9 mouse cellular contexts compared by ENCODE assay signal in the genomic region with DNA sequence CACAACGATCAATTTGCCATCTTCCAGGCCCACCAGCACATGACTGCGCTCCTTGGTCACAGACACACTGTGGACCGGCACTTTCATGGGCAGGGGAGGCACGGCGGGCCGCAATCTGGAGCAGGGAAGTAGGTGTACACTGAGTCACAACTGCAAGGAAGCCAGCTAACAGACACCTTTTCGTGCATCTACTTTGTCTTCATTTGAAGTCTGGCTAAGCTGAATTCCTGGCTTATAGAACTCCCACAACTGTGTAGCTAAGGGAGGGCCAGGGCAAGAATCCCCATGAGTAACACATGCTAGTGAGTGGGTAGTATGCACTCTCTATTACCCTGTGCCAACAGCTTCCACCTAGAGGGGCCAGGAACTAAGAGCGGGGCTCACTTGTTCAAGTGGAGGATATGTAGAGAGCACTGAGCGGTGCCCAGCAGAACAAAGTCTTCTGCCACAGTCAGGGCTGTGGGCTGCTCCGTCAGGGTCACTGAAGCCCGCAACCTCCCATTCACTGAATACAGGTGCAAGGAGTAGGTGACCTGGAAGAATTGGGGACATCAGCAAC. TPM values are rescaled to one million over a fixed set of nuclear protein-coding genes. Genes with fewer than 3 reads are reported as not detected.
DNase-seq lines count a peak whose midpoint lies in the region; ATAC-seq and TF ChIP-seq lines count a peak whose summit lies in the region.
"Had no signal": no experiment of that assay in that cellular context is flagged by ENCODE, and none has a peak within 500 bp of the region (broad histone marks: within the 10 kb centered on the region; RNA-seq: fewer than 3 reads in every experiment).

No protein-coding gene starts in this region.

- TF ChIP-seq CTCF in E14TG2a.4 (conservative IDR thresholded peaks at IDR 0.05; ENCODE audit: low read length) = no peak
- TF ChIP-seq CTCF in forebrain, postnatal 0 days (IDR thresholded peaks at IDR 0.05; ENCODE audit: low read depth) = no peak

- peak; percentile 83 for DNase-seq in heart, adult 11 months
- DNase-seq in heart, adult 9 months (ENCODE audit: low spot score in 2 of 2) = no peak
- peak; percentile 32 for DNase-seq in forebrain, postnatal 0 days
- DNase-seq in urinary bladder, postnatal 36 days (ENCODE audit: low spot score in 2 of 2) = no peak
- no peak for DNase-seq in left cerebral cortex, postnatal 4 days
- DNase-seq in urinary bladder, postnatal 4 days (ENCODE audit: low spot score in 2 of 2) = no peak

- peak overlapping the region; percentile 66 for H3K9ac ChIP-seq in forebrain, postnatal 0 days
- H3K9ac ChIP-seq in liver, embryonic 16.5 days (ENCODE audit: low read depth, low read length) = no peak overlapping the region

- intact Hi-C loops in left cerebral cortex, postnatal 4 days (cut with DNase I) = no loop called here

- H3K9me3 ChIP-seq in E14TG2a.4 (ENCODE audit: low read length) = no peaks in the 10 kb centered on the region
- H3K9me3 ChIP-seq in forebrain, postnatal 0 days (ENCODE audit: low read length) = no peaks in the 10 kb centered on the region
- H3K9me3 ChIP-seq in liver, embryonic 16.5 days (replicated peaks; ENCODE audit: control insufficient read depth, low read length) = no peaks in the 10 kb centered on the region

- 65% methylated on average over 11 of the region's 11 CpGs for WGBS in forebrain, postnatal 0 days
- WGBS in liver, embryonic 16.5 days (ENCODE audit: insufficient replicate concordance) = 78% methylated on average over 11 of the region's 11 CpGs

- peak overlapping the region; percentile 96 for H3K4me2 ChIP-seq in forebrain, postnatal 0 days (ENCODE audit: low read depth)
- peak overlapping the region; percentile 92 for H3K4me2 ChIP-seq in liver, embryonic 16.5 days (ENCODE audit: low read depth, low read length)

- H3K27me3 ChIP-seq in E14TG2a.4 (ENCODE audit: insufficient read depth, low read length) = peaks cover 22% of the 10 kb centered on the region; the same call in 1 of the 2 replicates
- no peaks in the 10 kb centered on the region for H3K27me3 ChIP-seq in forebrain, postnatal 0 days (ENCODE audit: insufficient read depth, low read length)
- H3K27me3 ChIP-seq in liver, embryonic 16.5 days (ENCODE audit: control insufficient read depth, insufficient read depth, low read depth, low read length) = no peaks in the 10 kb centered on the region
- H3K27me3 ChIP-seq: CH12.LX had no signal

- peak overlapping the region; percentile 84 for H3K4me3 ChIP-seq in E14TG2a.4 (replicated peaks; ENCODE audit: low read length)
- peak overlapping the region; percentile 48 for H3K4me3 ChIP-seq in forebrain, postnatal 0 days (ENCODE audit: low read depth, low read length)
- H3K4me3 ChIP-seq in liver, embryonic 16.5 days (ENCODE audit: low read depth, low read length) = peak overlapping the region; percentile 65

- peaks cover 73% of the 10 kb centered on the region for H3K36me3 ChIP-seq in E14TG2a.4 (ENCODE audit: insufficient read depth, low read length)
- H3K36me3 ChIP-seq in forebrain, postnatal 0 days (ENCODE audit: insufficient read depth) = peaks cover 19% of the 10 kb centered on the region
- 0 out of 2 replicates have a peak, but pooled peaks cover 2% of the 10 kb centered on the region for H3K36me3 ChIP-seq in liver, embryonic 16.5 days (ENCODE audit: control insufficient read depth, insufficient read depth)

- H3K27ac ChIP-seq in forebrain, postnatal 0 days (ENCODE audit: low read depth, low read length) = peak overlapping the region; percentile 77
- H3K27ac ChIP-seq in liver, embryonic 16.5 days (ENCODE audit: low read length) = no peak overlapping the region

- H3K4me1 ChIP-seq in E14TG2a.4 (replicated peaks; ENCODE audit: low read depth, low read length) = peaks cover 70% of the 10 kb centered on the region
- peaks cover 4% of the 10 kb centered on the region for H3K4me1 ChIP-seq in forebrain, postnatal 0 days (ENCODE audit: insufficient read depth)
- peaks cover 14% of the 10 kb centered on the region for H3K4me1 ChIP-seq in liver, embryonic 16.5 days (ENCODE audit: control insufficient read depth, low read depth, low read length)

- ATAC-seq in forebrain, postnatal 0 days = peak; percentile 7; the same call in 1 of the 2 replicates
- no peak for ATAC-seq in liver, embryonic 16.5 days (ENCODE audit: low read depth)

RNA-seq across cellular contexts. Expression of gene Nradd, which starts 1.2 kb away (rescaled TPM):
- 21.3 and 22.5 TPM in 2 replicates for total RNA-seq in forebrain, postnatal 0 days (2014; rRNA removed)
- 19.1 and 27.2 TPM in 2 replicates for polyA plus RNA-seq in forebrain, postnatal 0 days (2015; fragmentation: Nextera tagmentation; extraction: Ambion mirVana)
- polyA plus RNA-seq in liver, embryonic 16.5 days (2015; fragmentation: Nextera tagmentation; extraction: Ambion mirVana) = 1.4 and 1.9 TPM in 2 replicates
- 1 to 10 TPM; 5.9 to 8.6 TPM for total RNA-seq in left cerebral cortex, postnatal 4 days (2021)

RNA-seq across cellular contexts. Expression of gene Nbeal2, which starts 28.5 kb away (rescaled TPM):
- total RNA-seq in forebrain, postnatal 0 days (2014; rRNA removed) = 6.1 and 17.6 TPM in 2 replicates
- 1.1 and 2.0 TPM in 2 replicates for polyA plus RNA-seq in forebrain, postnatal 0 days (2015; fragmentation: Nextera tagmentation; extraction: Ambion mirVana)
- 1.7 and 2.8 TPM in 2 replicates for polyA plus RNA-seq in liver, embryonic 16.5 days (2015; fragmentation: Nextera tagmentation; extraction: Ambion mirVana)
- total RNA-seq in left cerebral cortex, postnatal 4 days (2021) = 10 to 100 TPM; 13.0 to 14.6 TPM

RNA-seq across cellular contexts. Expression of gene Ccdc12, which starts 30.9 kb away (rescaled TPM):
- total RNA-seq in forebrain, postnatal 0 days (2014; rRNA removed) = 38.4 and 48.4 TPM in 2 replicates
- 103 and 104 TPM in 2 replicates for polyA plus RNA-seq in forebrain, postnatal 0 days (2015; fragmentation: Nextera tagmentation; extraction: Ambion mirVana)
- polyA plus RNA-seq in liver, embryonic 16.5 days (2015; fragmentation: Nextera tagmentation; extraction: Ambion mirVana) = 59.5 and 60.5 TPM in 2 replicates
- total RNA-seq in left cerebral cortex, postnatal 4 days (2021) = 10 to 100 TPM; 43.1 to 46.6 TPM

Comparison
In these comparisons a context has a peak if more than half of its experiments do, and no peak if none do; other contexts are left out.
1. DNase-seq: peak in heart, adult 11 months (single experiment) and forebrain, postnatal 0 days (single experiment); none in heart, adult 9 months (0 of 2), urinary bladder, postnatal 36 days (0 of 2), left cerebral cortex, postnatal 4 days (single experiment) and urinary bladder, postnatal 4 days (0 of 2).
2. Peak in every context shown above with its lines, with median percentiles within 50 percentile points of each other: H3K4me3 ChIP-seq.